Mouse (Mus musculus): ENCODE results near the gene Irgm1. TPM values are rescaled to one million over a fixed set of nuclear protein-coding genes. Genes with fewer than 3 reads are reported as not detected.

The Irgm1 gene
- total RNA-seq, 2 experiments from 2014 or later, result 4.2 to 5.2 TPM

Other genes starting within 250 kb of the Irgm1 start
- gene Rack1, start 71.4 kb downstream of the Irgm1 start, total RNA-seq (2021), result 100 to 1,000 TPM; 285 to 287 TPM
- 10 to 100 TPM; 47.1 to 48.6 TPM for gene Trim41, start 54.3 kb downstream of the Irgm1 start, total RNA-seq (2021)
- gene Trim7, start 45.5 kb downstream of the Irgm1 start, total RNA-seq (2021), result 1 to 10 TPM; 2.4 to 3.3 TPM
- 1 to 10 TPM; 1.4 to 1.9 TPM for gene Gm12184, start 45.0 kb downstream of the Irgm1 start, total RNA-seq (2021)
- gene Gm5431, start 30.5 kb upstream of the Irgm1 start, total RNA-seq (2021), result under 1 TPM; 0.39 to 0.41 TPM
- gene Psme2b, start 74.5 kb upstream of the Irgm1 start, total RNA-seq (2021), result 1 to 10 TPM in 1 of 2 experiments, under 1 TPM in 1; 0.81 to 1.2 TPM
- not detected for gene Olfr56, start 107.2 kb upstream of the Irgm1 start, total RNA-seq (2021)
- 1 to 10 TPM in 1 of 2 experiments, under 1 TPM in 1; 0.52 to 1.6 TPM for gene 9930111J21Rik1, start 107.7 kb upstream of the Irgm1 start, total RNA-seq (2021)
- gene Gm12185, start 120.5 kb upstream of the Irgm1 start, total RNA-seq (2021), result not detected
- under 1 TPM in 1 of 2 experiments, not detected in 1; 0.30 TPM for gene Tgtp1, start 122.5 kb upstream of the Irgm1 start, total RNA-seq (2021)
- gene 9930111J21Rik2, start 179.6 kb upstream of the Irgm1 start, total RNA-seq (2021), result 1 to 10 TPM in 1 of 2 experiments, under 1 TPM in 1; 0.91 to 1.4 TPM
- gene Tgtp2, start 192.5 kb upstream of the Irgm1 start, total RNA-seq (2021), result not detected
- under 1 TPM; 0.31 to 0.65 TPM for gene Ifi47, start 204.9 kb upstream of the Irgm1 start, total RNA-seq (2021)
- not detected for gene Olfr1396, start 243.2 kb upstream of the Irgm1 start, total RNA-seq (2021)